Mouse (Mus musculus): ENCODE results near the gene Gm4871. TPM values are rescaled to one million over a fixed set of nuclear protein-coding genes. Genes with fewer than 3 reads are reported as not detected.

The Gm4871 gene
- polyA plus RNA-seq, 1 experiment = not detected

GRCm38 (mm10) chr5:144988340-144989060, 44.1 kb downstream of the Gm4871 start:
- WGBS = 57% methylated on average over 9 of the region's 9 CpGs
- TF ChIP-seq CTCF (IDR thresholded peaks at IDR 0.05; ENCODE audit: control insufficient read depth, insufficient read depth, low read length) (peak; percentile 25; the same call in 1 of the 2 replicates), POLR2A (IDR thresholded peaks at IDR 0.05; ENCODE audit: borderline replicate concordance, control insufficient read depth, low read depth, low read length) (no peak)
- H3K4me1 ChIP-seq (ENCODE audit: control insufficient read depth, insufficient read depth, low read length) = no peaks in the 10 kb centered on the region
- no peak overlapping the region for H3K27ac ChIP-seq (ENCODE audit: control insufficient read depth, insufficient read depth, low read depth, low read length, poor library complexity)
- no peak overlapping the region for H3K4me3 ChIP-seq (replicated peaks; ENCODE audit: control insufficient read depth, low read depth, low read length)

- no peak for TF ChIP-seq POLR2A (IDR thresholded peaks at IDR 0.05; ENCODE audit: borderline replicate concordance, control insufficient read depth, low read depth, low read length)
- TF ChIP-seq CTCF (IDR thresholded peaks at IDR 0.05; ENCODE audit: control insufficient read depth, insufficient read depth, low read length) = no peak
- Histone ChIP-seq H3K27ac (ENCODE audit: control insufficient read depth, insufficient read depth, low read depth, low read length, poor library complexity) (no peak overlapping the region), H3K4me1 (ENCODE audit: control insufficient read depth, insufficient read depth, low read length) (no peaks in the 10 kb centered on the region), H3K4me3 (replicated peaks; ENCODE audit: control insufficient read depth, low read depth, low read length) (no peak overlapping the region)
- WGBS = 87% methylated on average over 13 of the region's 13 CpGs
Observed at GRCm38 (mm10) chr5:144987561-144987960, 45.0 kb downstream of the Gm4871 start.

DNA sequence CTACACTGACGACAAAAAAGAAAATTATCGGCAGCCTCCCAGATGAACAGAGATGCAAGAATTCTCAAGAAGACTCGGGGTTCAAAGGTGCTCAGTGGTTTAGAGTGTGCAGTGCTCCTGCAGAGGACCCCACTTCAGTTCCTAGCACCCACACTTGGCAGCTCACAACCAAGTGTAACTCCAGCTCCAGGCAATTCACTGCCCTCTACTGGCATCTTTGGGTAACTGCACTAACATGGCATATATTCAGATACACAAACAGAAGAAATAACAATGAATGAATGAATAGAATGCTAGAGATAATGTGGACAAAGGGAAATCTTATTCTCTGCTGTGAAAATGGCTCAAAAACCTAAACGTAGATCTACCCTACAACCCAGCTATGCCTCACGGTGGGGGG, 47.7 kb downstream of the Gm4871 start:
- 89% methylated on average over 5 of the region's 5 CpGs for WGBS
- no peak overlapping the region for H3K27ac ChIP-seq (ENCODE audit: control insufficient read depth, insufficient read depth, low read depth, low read length, poor library complexity)
- TF ChIP-seq CTCF (IDR thresholded peaks at IDR 0.05; ENCODE audit: control insufficient read depth, insufficient read depth, low read length) (0 out of 2 replicates have a peak, but pooled peaks have one; percentile 1), POLR2A (IDR thresholded peaks at IDR 0.05; ENCODE audit: borderline replicate concordance, control insufficient read depth, low read depth, low read length) (no peak)
- H3K4me3 ChIP-seq (replicated peaks; ENCODE audit: control insufficient read depth, low read depth, low read length) = no peak overlapping the region
- no peaks in the 10 kb centered on the region for H3K4me1 ChIP-seq (ENCODE audit: control insufficient read depth, insufficient read depth, low read length)

DNA sequence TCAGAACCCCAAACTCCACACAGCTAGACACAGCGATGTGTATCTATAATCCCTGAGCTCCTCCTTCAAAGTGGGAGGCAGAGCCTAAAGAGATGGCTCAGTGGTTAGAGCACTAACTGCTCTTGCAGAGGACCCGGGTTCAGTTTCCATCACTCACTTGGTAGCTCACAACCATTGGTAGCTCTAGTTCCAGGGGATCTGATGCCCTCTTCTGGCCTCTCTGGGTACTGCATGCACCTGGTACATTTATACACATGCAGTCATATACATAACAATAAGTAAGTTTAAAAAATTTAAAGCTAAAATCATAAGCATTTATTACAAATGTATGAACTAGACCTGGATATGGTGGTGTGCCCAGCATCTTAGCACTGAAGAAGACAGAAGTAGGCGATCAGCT, 49.3 kb downstream of the Gm4871 start:
- Histone ChIP-seq H3K4me3 (replicated peaks; ENCODE audit: control insufficient read depth, low read depth, low read length) (no peak overlapping the region), H3K27ac (ENCODE audit: control insufficient read depth, insufficient read depth, low read depth, low read length, poor library complexity) (no peak overlapping the region), H3K4me1 (ENCODE audit: control insufficient read depth, insufficient read depth, low read length) (no peaks in the 10 kb centered on the region)
- WGBS = 92% methylated on average over 3 of the region's 3 CpGs
- TF ChIP-seq CTCF (IDR thresholded peaks at IDR 0.05; ENCODE audit: control insufficient read depth, insufficient read depth, low read length) = no peak
- TF ChIP-seq POLR2A (IDR thresholded peaks at IDR 0.05; ENCODE audit: borderline replicate concordance, control insufficient read depth, low read depth, low read length) = no peak

Other genes starting within 250 kb of the Gm4871 start
- 2.5 and 5.8 TPM in 2 replicates for gene Smurf1, start 66.9 kb downstream of the Gm4871 start, polyA plus RNA-seq (2011; ENCODE audit: insufficient read depth, insufficient read length, low replicate concordance, missing spikeins)
- not detected in 2 replicates for gene 1700018F24Rik, start 10.2 kb upstream of the Gm4871 start, polyA plus RNA-seq (2011; ENCODE audit: insufficient read depth, insufficient read length, low replicate concordance, missing spikeins)
- 46.8 and 114 TPM in 2 replicates for gene Arpc1a, start 51.1 kb upstream of the Gm4871 start, polyA plus RNA-seq (2011; ENCODE audit: insufficient read depth, insufficient read length, low replicate concordance, missing spikeins)
- 7.0 TPM in 1 of 2 replicates, not detected in the other for gene Kpna7, start 51.3 kb upstream of the Gm4871 start, polyA plus RNA-seq (2011; ENCODE audit: insufficient read depth, insufficient read length, low replicate concordance, missing spikeins)
- gene Arpc1b, start 81.5 kb upstream of the Gm4871 start, polyA plus RNA-seq (2011; ENCODE audit: insufficient read depth, insufficient read length, low replicate concordance, missing spikeins) = 143 and 318 TPM in 2 replicates
- gene Pdap1, start 107.5 kb upstream of the Gm4871 start, polyA plus RNA-seq (2011; ENCODE audit: insufficient read depth, insufficient read length, low replicate concordance, missing spikeins) = 74.2 and 101 TPM in 2 replicates
- gene Bud31, start 107.6 kb upstream of the Gm4871 start, polyA plus RNA-seq (2011; ENCODE audit: insufficient read depth, insufficient read length, low replicate concordance, missing spikeins) = 121 and 164 TPM in 2 replicates
- 5.2 and 10.9 TPM in 2 replicates for gene Ptcd1, start 134.4 kb upstream of the Gm4871 start, polyA plus RNA-seq (2011; ENCODE audit: insufficient read depth, insufficient read length, low replicate concordance, missing spikeins)
- gene Cpsf4, start 134.5 kb upstream of the Gm4871 start, polyA plus RNA-seq (2011; ENCODE audit: insufficient read depth, insufficient read length, low replicate concordance, missing spikeins) = 28.2 and 46.9 TPM in 2 replicates
- 218 and 277 TPM in 2 replicates for gene Atp5j2, start 159.3 kb upstream of the Gm4871 start, polyA plus RNA-seq (2011; ENCODE audit: insufficient read depth, insufficient read length, low replicate concordance, missing spikeins)
- 7.0 and 12.5 TPM in 2 replicates for gene Zkscan14, start 169.1 kb upstream of the Gm4871 start, polyA plus RNA-seq (2011; ENCODE audit: insufficient read depth, insufficient read length, low replicate concordance, missing spikeins)
- 3.4 and 5.1 TPM in 2 replicates for gene Zkscan5, start 171.8 kb upstream of the Gm4871 start, polyA plus RNA-seq (2011; ENCODE audit: insufficient read depth, insufficient read length, low replicate concordance, missing spikeins)
- gene Zfp655, start 199.0 kb upstream of the Gm4871 start, polyA plus RNA-seq (2011; ENCODE audit: insufficient read depth, insufficient read length, low replicate concordance, missing spikeins) = 7.7 and 19.8 TPM in 2 replicates
- gene Zscan25, start 247.7 kb upstream of the Gm4871 start, polyA plus RNA-seq (2011; ENCODE audit: insufficient read depth, insufficient read length, low replicate concordance, missing spikeins) = 1.7 and 4.7 TPM in 2 replicates

Measured in bone marrow, adult 2 months (tissue).